Mouse (Mus musculus) embryonic fibroblast, embryonic 13.5 days (primary cell): Measurements from ENCODE around the gene Car8. TPM values are rescaled to one million over a fixed set of nuclear protein-coding genes. Genes with fewer than 3 reads are reported as not detected.

ENCODE experiments used
- H3K27ac ChIP-seq: 2 replicates; pipeline ENCODE4 v1.5.1; 2012; ENCODE audit warnings: low read length, control low read depth, inconsistent platforms; ENCODE audit not compliant: insufficient read depth
- H3K4me1 ChIP-seq: 2 replicates; pipeline ENCODE4 v1.6.1; 2011; ENCODE audit warnings: low read length; ENCODE audit not compliant: control insufficient read depth, insufficient read depth
- H3K4me3 ChIP-seq: 2 replicates; pipeline ENCODE4 v1.5.1; 2011; ENCODE audit warnings: mild to moderate bottlenecking, control low read depth, low read length; ENCODE audit not compliant: insufficient read depth
- CTCF ChIP-seq: IDR thresholded peaks from 2 replicates; pipeline ENCODE4 v1.5.1; 2011; ENCODE audit warnings: mild to moderate bottlenecking, control low read depth, low read length, moderate library complexity, borderline replicate concordance; ENCODE audit not compliant: insufficient read depth
- POLR2A ChIP-seq: IDR thresholded peaks from 2 replicates; pipeline ENCODE4 v1.6.1; 2011; ENCODE audit warnings: low read depth, mild to moderate bottlenecking, control low read depth, low read length, moderate library complexity
- polyA plus RNA-seq: library from polyadenylated mRNA; stranded (reverse); fragments of >200 nt; gene quantifications from 2 replicates; pipeline ENCODE4 v1.2.4, GENCODE M21; 2011; ENCODE audit warnings: low read depth; ENCODE audit not compliant: missing spikeins, insufficient read length

The Car8 gene
- 0.32 and 0.72 TPM in 2 replicates for polyA plus RNA-seq

DNA sequence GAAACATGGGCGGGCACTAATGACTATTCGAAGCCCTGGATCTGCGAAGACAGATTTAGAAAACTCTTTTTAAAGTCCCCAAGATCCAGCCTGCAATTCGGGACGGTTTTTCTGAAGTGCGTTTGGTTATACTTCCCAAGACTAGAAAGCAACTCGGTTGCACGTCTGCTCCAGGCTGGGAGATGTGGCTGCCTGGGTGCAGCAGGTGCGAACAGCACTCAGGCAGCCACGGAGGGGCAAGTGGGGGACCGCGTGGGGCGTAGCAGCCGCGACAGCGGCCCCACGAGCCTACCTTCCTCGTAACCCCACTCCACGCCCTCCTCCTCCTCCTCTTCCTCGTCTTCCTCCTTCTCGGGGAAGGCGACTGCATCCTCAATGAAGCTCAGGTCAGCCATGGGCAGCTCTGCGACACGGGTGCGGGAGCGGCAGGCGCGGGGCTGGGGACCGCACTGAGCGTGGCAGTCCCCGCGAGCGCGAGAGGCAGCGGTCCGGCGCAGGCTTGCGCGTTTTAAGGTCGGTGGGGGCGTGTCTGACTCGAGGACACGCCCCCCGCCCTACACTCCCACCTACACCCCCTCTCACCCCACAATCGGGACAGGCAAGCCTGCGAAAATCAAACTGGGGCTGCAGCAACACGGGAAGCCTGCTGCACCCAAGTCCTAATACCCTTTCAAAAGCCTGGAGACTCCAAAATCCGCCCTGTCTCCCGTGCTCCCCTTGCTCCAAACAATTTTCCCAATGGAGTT is at the start of gene Car8:
Gene Car8 (minus strand): TSS at position 482 of the 746 bp plus-strand sequence.
- TF ChIP-seq CTCF (no peak), POLR2A (no peak)
- Histone ChIP-seq H3K27ac (no peak within 1 kb of the TSS), H3K4me3 (peak within 1 kb of the TSS; percentile 52), H3K4me1 (no peaks in the 10 kb centered on the region)

DNA sequence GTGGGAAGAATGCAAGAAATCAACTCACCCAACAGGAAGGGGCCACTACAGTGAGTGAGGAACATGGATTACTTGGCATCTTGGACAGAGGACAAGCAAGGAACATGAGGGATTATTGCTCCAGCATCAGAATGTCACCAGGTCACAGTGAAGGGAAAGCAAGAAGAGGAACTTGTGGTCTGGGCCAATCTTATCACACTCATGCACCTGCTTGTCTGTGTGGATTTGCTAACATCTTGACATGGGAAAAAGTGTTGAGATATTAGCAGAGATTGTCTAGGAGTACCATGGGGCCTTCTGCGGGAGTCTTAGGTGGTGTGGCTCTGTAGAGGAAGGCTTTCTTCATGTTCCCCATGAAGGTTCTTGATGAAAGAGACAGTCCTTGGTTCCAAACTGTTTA is 46.1 kb upstream of the Car8 start:
- no peak overlapping the region for H3K4me3 ChIP-seq
- no peak overlapping the region for H3K27ac ChIP-seq
- TF ChIP-seq CTCF (no peak), POLR2A (no peak)
- no peaks in the 10 kb centered on the region for H3K4me1 ChIP-seq

DNA sequence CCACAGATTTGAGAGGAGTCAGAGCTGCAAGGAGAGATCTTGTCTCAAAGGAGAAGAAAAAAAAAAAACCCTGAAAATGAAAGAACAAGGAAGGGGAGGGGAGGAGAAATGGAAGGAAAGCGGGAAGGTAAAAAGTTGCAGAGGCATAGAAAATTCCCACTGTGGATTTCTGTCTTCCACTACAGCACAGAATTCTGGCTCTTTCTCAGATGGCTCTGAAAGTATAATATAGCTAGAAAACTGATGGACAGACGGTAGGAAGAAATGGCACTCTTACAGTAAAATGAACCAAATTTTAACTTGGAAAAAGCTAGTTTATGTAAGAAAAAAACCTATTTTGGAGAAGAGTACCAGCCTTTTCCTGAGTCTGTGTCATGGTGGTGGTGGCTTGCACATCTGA is 39.3 kb upstream of the Car8 start:
- no peak overlapping the region for H3K4me3 ChIP-seq
- H3K4me1 ChIP-seq: no peaks in the 10 kb centered on the region
- TF ChIP-seq POLR2A (no peak), CTCF (no peak)
- no peak overlapping the region for H3K27ac ChIP-seq

DNA sequence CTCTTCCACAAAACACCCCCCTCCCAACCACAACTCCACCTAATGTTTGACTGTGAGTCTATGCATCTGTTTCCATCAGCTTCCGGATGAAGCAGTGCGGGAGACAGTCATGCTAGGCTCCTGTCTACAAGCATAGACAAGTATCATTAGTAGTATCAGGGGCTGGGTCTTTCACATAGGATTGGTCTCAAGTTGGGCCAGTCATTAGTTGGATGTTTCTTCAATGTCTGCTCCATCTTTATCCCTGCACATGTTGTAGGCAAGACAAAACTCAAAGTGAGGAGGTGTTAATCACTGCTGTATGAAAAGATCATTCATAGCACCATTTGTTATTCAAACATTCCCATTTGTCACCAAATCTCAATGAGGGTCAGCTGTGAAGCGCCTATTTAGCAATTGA is 11.0 kb upstream of the Car8 start:
- no peak overlapping the region for H3K27ac ChIP-seq
- no peaks in the 10 kb centered on the region for H3K4me1 ChIP-seq
- H3K4me3 ChIP-seq: no peak overlapping the region
- no peak for TF ChIP-seq POLR2A
- no peak for TF ChIP-seq CTCF

DNA sequence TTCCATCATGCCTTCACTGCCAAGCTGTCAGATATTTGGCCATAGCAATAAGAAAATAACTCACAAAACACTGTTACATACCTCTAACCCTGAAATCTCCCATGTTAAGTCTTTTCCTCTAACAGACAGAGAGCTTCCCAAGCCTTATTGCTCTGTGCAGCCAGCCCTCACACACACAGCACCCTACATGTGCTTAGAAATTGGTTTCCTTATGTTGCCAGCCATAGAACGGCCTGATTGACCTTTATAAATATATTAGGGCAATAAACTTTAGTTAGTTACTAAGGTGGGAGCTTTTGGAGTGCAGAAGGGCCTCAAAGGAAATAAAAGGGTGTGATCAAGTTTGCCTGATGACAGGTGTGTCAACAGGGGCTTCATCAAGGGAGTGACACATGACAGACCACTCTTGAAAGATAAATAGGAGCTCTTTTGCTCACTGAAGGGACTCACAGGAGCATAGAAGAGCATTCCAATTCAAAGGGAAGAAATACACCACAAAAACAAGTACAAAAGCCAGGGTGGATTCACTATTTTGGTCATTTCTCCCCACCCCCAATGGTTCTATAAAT is 6.7 kb upstream of the Car8 start:
- TF ChIP-seq CTCF: no peak
- no peak for TF ChIP-seq POLR2A

DNA sequence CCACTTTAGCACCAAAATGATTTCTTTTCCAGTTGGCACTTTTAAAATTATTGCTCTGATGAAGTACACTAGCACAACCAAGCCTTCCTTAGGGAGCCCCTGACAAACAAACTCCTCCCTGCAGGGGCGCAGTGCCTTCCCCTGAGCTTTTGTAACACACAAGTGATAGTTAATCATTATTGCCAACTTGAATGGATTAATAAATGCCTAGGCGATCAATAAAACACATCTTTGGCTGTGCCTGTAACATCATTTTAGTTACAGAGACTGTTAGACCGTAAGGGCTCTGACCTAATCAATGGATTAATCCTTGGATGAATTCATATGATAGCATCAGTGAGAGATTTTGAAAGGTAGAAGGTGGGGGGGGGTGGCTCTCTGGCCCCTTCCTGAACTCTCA is 6.2 kb upstream of the Car8 start:
- no peak overlapping the region for H3K27ac ChIP-seq
- TF ChIP-seq POLR2A (no peak), CTCF (no peak)
- H3K4me3 ChIP-seq: no peak overlapping the region
- no peaks in the 10 kb centered on the region for H3K4me1 ChIP-seq

More for the DNA sequence above, 6.7 kb upstream of the Car8 start:
- Histone ChIP-seq H3K27ac (no peak overlapping the region), H3K4me3 (no peak overlapping the region), H3K4me1 (no peaks in the 10 kb centered on the region)

DNA sequence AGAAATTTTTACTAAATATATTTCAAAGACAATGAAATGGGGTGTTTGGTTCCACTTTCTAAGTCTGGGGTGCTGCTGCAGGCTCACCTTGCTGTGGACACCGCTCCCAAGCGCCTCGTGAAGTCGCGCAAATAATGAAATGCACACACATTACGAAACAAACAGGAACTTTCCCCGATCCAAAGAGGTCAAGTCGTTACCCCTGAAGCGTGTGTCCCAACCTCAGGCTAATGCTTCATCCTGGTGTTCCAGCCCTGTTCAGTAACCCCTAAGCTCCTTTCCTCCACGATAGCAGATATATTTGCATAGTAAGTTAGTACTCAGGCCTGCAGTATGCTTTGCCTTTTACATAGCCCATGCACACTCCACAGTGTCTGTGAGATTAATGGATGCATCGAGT is 858 bp upstream of the Car8 start:
- Histone ChIP-seq H3K4me1 (no peaks in the 10 kb centered on the region), H3K27ac (no peak overlapping the region), H3K4me3 (no peak overlapping the region)
- TF ChIP-seq CTCF (no peak), POLR2A (no peak)

DNA sequence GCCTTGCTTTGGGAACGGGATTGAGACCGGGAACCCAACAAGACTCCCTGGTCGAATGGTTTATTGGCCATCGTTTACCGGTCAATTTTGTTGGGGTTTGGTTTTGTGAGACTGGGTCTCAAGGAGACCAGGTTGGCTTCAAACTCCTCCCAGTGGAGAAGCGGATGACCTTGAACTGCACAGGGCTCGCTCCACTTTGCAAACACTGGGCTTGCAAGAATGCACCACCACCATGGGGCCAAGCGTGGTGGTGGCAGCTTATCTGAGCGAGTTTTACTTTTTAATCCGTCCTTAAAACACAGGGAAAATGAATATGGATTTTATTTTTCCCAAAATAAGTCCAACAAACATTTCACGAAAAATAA is 447 bp upstream of the Car8 start:
- Histone ChIP-seq H3K4me3 (peak overlapping the region; percentile 52), H3K27ac (no peak overlapping the region), H3K4me1 (no peaks in the 10 kb centered on the region)
- TF ChIP-seq POLR2A (no peak), CTCF (no peak)

DNA sequence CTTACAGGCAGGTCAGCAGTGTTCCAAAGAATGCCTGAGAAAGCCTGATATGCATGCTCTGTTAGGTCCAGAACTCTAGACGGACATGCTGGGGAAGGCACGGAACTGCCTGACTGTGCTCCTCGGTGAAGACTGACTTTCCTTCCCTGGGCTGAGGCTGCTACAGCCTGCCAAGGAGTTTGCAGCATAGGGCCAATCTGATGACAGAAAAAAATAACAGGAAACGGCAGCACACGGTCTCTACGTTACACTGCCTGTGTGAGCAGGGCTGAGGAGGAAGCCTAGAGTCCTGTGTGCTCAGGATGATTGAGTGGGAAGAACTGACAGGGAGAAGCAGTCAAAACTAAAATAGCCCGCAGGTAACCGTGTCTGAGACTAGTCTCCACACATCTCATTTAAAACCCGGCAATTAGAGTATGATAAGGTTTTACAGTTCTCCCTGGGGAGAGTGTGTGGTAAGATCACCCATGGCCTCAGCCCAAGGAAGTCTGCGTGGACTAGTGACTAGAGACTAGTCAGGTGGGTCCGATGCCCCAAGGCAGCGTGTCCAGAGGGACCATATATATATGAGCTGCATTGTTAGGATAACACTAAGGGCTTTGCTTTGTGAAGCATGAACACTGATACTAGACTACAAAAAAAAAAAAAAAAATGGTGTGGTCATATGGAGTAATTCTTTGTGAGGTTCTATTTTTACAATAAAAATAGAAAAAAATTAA is 6.3 kb downstream of the Car8 start:
- H3K4me1 ChIP-seq: no peaks in the 10 kb centered on the region

More for the DNA sequence above, 6.3 kb downstream of the Car8 start:
- no peak overlapping the region for H3K27ac ChIP-seq
- H3K4me3 ChIP-seq: no peak overlapping the region
- TF ChIP-seq POLR2A: no peak
- TF ChIP-seq CTCF: no peak
